Mouse (Mus musculus) kidney, adult 2 months (tissue): ENCODE results near the gene Sema3a.

ENCODE experiments used
- CTCF ChIP-seq: fragments of 200-500 bp; conservative IDR thresholded peaks from 2 replicates; pipeline ENCODE4 v1.5.1; 2011; ENCODE audit warnings: low read depth, mild to moderate bottlenecking, control low read depth, low read length, moderate library complexity, mixed read lengths; ENCODE audit not compliant: insufficient read depth, insufficient read length
- POLR2A ChIP-seq: fragments of 200-500 bp; IDR thresholded peaks from one replicate; pipeline ENCODE4 v1.6.1; 2011; ENCODE audit warnings: low read depth, low read length, control low read depth

- TF ChIP-seq CTCF (no peak), POLR2A (no peak)
Measured at GRCm38 (mm10) chr5:13411920-13412319, 286.7 kb downstream of the Sema3a start.
